Mouse (Mus musculus): ENCODE results near the gene Hal. TPM values are rescaled to one million over a fixed set of nuclear protein-coding genes. Genes with fewer than 3 reads are reported as not detected.

Hal gene
- 0.11 TPM for polyA plus RNA-seq (2014; fragmentation: Illumina TruSeq; extraction: RNeasy Lipid Tissue Mini Kit (QIAGEN cat#74804))

GRCm38 (mm10) chr10:93488066-93488827 lies at the start of gene Hal:
Gene Hal, plus strand, starts transcription at chr10:93488768.

GRCm38 (mm10) chr10:93539775-93540430 lies 51.3 kb downstream of the Hal start, which contains the start of gene Amdhd1:
Gene Amdhd1, minus strand, starts transcription at chr10:93540033.

GRCm38 (mm10) chr10:93540431-93541210 lies 52.1 kb downstream of the Hal start, which contains the start of gene Ccdc38:
Gene Ccdc38, plus strand, starts transcription at chr10:93540632.

Other genes starting within 250 kb of the Hal start
- 39.5 TPM for gene Elk3, start 177.6 kb upstream of the Hal start, polyA plus RNA-seq (2014; fragmentation: Illumina TruSeq; extraction: RNeasy Lipid Tissue Mini Kit (QIAGEN cat#74804))
- 54.5 TPM for gene Lta4h, start 35.4 kb upstream of the Hal start, polyA plus RNA-seq (2014; fragmentation: Illumina TruSeq; extraction: RNeasy Lipid Tissue Mini Kit (QIAGEN cat#74804))
- 0.43 TPM for gene Amdhd1, start 51.3 kb downstream of the Hal start, polyA plus RNA-seq (2014; fragmentation: Illumina TruSeq; extraction: RNeasy Lipid Tissue Mini Kit (QIAGEN cat#74804))
- 0.54 TPM for gene Ccdc38, start 51.9 kb downstream of the Hal start, polyA plus RNA-seq (2014; fragmentation: Illumina TruSeq; extraction: RNeasy Lipid Tissue Mini Kit (QIAGEN cat#74804))
- gene Snrpf, start 100.9 kb downstream of the Hal start, polyA plus RNA-seq (2014; fragmentation: Illumina TruSeq; extraction: RNeasy Lipid Tissue Mini Kit (QIAGEN cat#74804)), result 110 TPM
- gene Ntn4, start 151.9 kb downstream of the Hal start, polyA plus RNA-seq (2014; fragmentation: Illumina TruSeq; extraction: RNeasy Lipid Tissue Mini Kit (QIAGEN cat#74804)), result 91.6 TPM

All from ovary, adult 10 weeks (tissue).